Mouse (Mus musculus) lung, adult 18-20 months (tissue): Measurements from ENCODE around the gene Bak1.
A peak's percentile ranks its signal among the peaks of the same experiment; 100 is the strongest.

Experiments used
- DNase-seq, 2 experiments: peaks; one replicate each; pipeline ENCODE4 v3.0.0; 2022; ENCODE audit warnings: mixed read lengths in 2 of 2

Gene Bak1

DNA sequence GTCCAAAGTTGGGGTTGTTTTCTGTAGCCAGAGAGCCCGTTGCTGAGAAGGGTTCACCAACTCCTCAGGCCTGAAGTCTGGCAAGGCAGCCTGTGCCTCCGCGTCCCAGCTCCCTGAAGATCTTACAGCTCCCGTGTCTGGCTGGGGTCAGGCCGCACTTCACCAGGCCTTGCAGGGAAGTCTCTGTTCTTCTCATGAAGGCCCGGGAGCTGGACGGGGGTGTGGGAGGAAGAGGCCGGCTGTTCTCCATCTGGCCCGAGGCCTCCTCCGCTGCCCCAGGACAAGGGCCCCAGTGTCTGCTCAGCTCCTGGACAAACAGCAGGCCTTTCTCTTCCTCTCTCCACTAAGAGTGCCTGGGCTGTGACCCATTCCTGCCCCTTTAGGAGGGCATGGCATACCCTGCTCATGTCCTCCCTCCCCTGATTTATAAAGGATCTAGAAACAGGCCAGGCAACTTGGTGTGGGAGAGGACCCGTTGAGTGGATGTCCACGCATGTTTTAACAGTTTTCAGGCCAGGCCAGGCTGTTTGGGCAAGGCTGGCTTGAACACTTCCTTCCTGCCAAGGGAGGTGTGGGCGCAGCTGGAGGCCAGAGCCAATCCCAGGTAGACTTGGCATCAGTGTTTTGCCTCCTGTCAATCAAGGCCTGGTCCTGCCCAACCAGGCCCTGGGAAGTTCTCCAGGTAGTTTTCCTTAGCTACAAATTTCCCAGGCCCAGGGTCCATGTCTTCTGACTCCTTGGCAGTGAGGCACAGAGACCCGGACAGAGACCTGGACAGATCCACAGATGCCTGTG lies 19.8 kb upstream of the Bak1 start:
- peak; percentile 14 to 59 for DNase-seq

DNA sequence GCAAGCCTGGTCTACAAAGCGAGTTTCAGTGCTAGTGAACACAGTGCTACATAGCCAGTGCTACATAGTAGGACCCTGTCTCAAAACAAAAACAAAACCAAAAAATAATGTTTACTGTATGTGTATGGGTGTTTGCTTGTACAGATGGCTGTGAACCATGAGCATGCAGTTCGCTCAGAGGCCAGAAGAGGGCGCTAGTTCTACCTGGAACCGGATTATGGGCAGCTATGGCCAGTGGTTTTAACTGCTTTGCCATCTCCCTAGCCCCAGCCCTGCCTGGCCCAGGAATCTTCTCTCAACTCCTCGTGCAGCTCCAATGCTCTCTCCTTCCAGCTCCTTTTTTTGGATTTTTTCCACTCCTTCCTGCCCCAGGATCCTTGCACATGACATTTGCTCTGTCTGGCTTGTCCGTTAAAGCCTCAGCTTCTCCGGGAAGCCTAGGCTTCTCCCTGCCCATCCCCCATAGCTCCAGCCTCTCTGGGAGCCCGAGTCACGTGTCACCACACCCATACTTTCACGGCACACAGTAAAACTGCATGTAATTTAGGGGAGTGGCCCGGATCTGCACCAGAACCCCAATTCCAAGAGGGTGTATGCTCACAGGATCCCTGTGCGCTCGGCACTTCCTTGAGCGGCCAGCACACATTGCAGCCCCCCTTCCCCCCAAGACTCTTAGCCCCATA lies 19.1 kb upstream of the Bak1 start:
- DNase-seq: no peak

DNA sequence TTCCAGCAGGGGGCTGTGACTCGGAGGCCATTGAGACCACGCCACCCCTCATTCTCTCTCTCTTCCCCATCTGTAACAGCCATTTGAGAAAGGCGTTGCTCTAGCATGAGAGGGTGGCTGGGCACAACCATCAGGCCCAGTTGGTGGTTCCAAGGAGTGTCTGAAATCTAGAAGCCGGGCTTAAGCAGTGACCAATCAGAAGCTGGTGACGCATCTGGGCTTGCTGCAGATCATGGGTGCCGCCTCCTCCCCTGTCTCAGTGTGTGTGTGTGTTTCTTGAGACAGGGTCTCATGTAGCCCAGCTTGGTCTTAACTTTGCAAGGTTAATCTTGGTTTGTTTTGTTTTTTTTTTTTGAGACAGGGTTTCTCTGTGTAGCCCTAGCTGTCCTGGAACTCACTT lies 16.4 kb upstream of the Bak1 start:
- no peak for DNase-seq

DNA sequence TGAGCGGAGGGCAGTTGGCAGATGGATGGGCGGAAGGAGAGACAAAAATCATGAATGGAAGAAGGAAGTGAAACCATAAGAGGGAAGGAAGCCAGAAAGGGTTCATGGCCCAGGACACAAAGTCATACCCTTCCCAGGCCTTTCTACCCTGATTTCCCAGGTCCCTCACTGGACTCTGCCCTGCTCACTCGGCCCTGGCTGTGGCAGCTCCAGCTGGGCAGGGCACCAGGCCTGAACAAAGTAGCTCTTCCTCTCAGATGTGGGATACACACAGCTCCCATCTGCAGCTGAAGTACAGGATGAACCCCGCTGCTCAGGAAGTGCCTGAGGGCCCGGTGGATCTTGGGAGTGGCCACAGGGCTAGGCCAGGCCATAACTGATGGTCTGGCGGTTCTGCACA lies 14.0 kb upstream of the Bak1 start:
- DNase-seq: no peak

DNA sequence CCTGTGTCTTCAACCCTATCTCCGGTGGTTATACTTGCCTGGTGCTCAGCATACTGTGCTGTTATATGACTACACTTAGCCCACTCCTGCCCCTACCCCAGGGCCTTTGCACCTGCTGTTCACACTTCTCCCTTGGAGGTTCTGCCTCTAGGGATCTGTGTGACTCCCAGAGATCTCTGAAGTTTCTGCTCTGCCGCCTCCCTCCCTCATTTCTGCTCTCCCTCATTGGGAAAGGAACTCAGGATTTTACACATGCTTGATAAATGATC lies 12.9 kb upstream of the Bak1 start:
- DNase-seq: no peak

DNA sequence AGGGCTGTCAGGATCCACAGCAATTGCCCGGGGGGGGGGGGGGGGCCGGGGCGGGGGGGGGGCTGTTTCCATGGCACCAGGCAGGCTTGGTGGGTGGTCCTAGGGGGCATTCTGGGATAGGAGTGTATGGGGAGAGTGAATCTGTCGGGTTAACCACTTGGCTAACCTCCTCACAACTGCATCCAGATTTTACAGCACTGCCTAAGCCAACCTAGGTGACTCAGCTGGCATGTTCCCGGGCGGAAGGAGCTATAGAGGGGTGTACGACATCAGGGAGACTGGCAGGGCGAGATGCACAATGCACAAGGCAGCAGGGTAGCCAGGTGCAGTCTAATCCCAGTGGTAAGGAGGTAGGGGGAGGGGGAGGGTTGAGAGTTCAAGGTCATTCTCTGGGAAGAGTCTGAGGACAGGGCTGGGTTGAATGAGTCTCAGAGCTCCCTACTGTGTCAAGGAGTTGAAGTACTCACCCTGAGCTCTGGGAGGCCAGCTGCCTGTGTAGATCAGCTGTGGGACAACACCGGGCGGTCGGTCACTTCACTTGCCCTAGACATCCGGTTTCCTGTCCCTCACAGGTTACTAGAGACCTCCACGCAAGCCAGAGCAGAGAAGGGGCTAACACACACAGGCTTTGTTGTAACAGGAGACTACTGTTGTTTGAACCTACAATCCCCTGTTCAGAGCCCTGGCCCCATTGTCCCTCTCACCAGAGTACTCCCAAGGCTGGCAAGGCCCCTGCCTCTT lies 12.4 kb upstream of the Bak1 start:
- no peak for DNase-seq

DNA sequence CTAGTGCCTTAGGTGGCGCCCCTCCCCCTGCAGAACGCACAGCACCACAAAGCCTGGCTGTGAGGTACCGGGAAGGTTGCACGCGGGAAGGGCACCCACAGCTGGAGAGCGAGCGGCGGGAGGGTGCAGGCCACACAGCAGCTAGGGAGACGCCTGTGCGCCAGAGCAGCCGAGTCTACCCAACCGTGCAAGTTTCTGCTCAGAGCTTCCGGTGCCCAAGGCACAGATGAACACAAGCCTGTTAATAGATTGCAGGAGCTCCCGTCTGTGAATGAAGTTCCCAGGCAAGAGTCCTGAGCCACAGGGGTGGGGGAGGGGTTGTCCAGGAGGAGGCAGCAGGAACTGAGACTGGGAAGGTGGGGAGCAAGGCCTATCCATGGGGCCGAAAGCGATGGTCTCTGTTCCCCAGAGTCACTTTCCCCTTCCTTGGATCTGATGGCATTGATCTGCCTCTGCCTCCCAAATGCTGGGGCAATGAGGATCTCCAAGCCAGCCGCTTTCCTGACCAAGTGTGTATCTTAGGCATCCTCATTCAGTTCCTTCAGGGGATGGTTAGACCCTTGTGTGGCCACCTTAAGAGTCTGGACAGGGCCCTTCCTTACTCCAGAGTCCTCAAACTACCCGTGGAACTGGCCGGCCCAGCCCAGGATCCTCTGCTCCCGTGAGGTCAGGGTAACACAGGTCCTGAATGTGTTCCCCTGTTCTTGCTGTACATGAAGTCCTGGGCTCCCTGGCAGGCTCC lies 11.7 kb upstream of the Bak1 start:
- no peak for DNase-seq

DNA sequence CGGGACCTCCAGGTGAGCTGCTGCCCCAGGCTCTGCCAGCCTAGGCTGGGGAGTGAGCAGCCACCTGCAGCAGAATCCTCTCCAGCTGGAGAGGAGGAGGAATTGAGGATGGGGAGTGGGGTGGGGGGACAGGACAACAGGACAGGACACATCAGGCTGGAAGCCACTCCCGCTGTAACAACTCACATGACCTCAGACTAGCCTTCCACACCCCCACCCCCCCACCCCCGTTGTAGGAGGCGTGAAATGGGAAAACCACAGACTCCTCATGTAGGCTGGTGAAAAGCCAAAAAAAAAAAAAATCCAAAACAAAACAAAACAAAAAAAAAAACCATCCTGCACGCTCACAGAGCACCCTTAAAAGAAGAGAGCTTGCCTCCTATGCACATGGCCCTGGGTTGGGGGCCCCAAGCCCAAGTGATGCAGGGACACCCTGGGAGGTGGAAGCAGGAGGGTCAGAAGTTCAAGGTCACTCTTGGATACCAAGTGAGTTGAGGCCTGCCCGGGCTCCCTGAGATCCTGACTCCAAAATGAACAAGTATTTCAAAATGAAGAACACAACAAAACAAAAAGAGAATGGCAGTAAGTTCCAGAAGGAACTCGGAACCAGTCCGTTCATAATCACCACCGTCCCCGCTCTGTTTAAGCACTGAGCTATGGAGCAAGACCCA lies 10.8 kb upstream of the Bak1 start:
- DNase-seq: no peak

DNA sequence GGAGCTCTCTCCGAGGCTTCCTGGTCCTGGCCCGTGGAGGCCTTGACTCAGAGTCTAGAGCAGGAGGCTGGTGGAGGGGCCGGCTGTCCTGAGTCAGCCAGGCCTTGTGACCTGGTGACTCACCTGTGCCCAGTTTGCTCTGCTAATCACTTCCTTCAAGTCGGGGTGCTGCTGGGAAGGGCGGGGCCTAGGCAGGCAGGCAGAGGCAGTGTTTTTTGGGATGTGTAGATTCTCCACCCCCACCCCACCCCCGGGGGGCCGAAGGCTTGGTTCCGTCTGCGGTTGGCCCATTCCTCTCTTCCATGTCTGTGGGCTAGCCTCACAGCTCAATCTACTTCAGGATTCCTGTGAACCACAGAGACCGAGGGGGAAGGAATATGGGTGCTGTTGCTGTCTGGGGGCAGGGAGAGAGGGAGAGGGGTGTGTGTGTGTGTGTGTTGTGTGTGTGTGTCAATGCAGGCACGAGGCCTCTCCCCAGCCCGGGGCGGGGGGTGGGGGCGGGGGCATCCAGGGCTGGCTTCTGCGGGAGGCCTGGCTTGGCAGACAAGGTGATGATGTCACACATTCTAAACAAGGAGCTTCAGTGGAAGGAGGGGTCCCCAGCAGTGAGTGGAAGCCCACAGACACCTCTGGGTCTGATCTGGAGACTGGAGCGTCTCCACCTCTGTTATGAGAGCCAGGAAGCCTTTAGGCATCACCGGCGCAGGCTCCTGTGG lies 9.7 kb upstream of the Bak1 start:
- DNase-seq: peak; percentile 70 to 80

DNA sequence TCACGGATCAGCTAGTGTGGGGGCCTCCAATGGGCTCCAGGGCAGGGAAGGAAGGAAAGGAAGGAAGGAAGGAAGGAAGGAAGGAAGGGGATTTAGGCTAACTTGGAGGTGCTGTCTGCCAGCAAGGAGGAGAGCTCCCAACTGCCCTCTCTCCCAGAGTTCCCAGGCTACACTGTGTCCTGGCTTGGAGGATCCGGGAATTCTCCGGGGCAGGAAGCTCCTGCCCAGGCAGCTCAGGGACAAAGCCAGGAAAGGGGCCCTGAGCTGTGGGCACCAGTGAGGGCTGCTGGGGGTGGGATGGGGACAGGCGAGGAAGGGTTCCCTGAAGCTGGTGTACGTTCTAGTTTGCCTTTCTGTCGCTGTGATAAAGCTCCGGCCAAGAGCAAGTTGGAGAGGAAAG lies 7.7 kb upstream of the Bak1 start:
- DNase-seq: peak in 1 of 2 experiments; percentile 57

DNA sequence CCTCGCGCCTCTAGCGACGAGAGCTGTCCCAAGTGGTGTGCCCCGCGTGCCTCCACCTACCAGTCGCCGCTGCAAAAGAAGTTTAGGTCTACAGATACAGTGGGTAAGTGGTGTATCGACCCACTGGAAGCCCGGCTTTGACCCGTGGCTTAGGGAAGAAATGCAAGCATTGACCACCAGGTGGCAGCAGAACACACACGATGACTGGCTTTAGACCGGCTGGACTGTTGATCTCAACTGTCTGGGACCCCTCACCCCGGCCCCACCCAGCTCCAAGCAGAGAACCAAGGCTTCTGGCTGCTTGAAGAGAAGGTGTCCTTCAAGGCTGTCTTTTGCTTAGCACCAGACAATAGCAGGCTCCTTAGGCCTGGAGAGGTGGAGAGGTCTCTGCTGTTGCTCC lies 4.1 kb upstream of the Bak1 start:
- peak; percentile 72 to 79 for DNase-seq

DNA sequence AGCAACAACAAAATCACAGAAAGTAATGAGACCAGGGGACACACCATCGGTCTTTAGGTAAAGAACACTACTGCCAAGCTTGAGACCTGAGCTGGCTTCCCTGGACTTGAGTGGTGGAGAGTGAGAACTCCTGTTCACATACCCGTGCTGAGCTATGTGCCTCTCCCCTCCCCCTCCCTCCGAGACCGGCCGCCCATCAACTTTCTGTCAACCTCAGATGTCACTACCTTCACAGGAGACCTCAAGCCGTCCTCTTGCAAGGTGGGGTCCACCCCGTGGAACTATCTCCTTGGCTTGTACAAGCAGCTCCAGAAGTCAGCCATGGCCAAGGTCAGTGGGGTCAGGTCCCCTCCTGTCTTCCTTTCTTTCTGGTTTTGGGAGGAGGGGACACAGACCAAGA lies 3.5 kb upstream of the Bak1 start:
- no peak for DNase-seq

DNA sequence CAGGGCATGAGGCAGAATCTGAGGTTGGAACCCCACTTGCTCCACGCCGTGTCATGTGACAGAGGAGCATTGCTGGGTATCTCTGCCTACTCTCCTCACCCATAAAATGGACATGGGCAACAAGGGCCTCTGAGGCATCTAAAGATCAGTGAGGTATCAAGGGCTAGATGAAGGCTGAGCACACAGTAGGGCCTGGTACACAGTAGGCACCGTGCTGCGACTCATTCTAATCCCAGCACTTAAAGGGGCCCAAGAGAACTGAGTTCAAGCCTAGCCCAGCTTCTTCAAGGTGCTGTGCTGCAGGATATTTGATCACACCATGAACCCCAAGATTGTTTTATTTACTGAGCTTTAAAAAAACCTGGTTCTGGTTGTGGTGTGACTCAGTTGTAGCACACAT lies 2.1 kb upstream of the Bak1 start:
- DNase-seq: no peak

DNA sequence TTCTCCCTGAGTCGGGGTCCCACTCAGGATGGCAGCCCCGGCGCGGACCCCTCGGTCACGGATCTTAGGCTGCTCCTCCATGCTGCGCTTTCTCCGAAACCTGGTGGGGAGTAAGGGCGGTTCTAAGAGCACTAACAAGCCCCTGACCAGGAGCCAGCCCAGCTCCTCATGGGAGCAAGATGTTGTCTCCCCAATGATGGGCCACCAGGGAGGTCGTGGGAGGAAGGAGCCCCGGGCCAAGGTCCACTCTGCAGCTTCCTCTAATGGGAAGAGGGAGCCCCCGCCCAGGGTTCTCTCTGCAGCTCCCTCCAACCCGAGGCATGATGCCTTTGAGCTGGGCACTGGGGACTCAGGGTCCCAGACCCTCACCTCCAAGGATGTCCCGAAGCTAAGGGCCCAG lies 622 bp upstream of the Bak1 start:
- DNase-seq: no peak

DNA sequence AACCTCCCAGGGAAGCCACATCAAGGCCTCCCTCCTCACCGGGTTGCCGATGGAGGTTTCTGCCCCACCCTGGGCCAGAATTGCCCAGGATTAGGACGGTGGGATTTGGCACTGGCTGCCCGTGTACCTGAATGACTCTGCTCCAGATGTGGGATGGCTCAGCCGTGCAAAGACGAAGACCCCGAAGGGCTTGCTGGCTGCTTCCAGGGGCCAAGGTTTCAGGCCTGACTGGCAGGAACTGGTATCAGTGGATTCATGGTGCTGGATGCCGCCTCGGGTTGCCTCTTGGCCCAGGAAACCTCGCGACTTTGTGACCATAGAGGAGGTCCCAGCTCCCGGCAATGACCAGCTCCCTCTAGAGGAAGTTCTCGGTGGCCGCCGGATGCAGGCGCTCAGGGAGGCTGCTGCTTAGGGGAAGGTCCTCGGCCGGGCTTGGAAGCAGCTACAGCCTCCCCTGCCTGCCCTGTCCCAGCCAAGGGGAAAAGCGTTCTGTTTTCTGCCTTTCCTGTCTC lies 469 bp downstream of the Bak1 start:
- peak; percentile 91 to 93 for DNase-seq

DNA sequence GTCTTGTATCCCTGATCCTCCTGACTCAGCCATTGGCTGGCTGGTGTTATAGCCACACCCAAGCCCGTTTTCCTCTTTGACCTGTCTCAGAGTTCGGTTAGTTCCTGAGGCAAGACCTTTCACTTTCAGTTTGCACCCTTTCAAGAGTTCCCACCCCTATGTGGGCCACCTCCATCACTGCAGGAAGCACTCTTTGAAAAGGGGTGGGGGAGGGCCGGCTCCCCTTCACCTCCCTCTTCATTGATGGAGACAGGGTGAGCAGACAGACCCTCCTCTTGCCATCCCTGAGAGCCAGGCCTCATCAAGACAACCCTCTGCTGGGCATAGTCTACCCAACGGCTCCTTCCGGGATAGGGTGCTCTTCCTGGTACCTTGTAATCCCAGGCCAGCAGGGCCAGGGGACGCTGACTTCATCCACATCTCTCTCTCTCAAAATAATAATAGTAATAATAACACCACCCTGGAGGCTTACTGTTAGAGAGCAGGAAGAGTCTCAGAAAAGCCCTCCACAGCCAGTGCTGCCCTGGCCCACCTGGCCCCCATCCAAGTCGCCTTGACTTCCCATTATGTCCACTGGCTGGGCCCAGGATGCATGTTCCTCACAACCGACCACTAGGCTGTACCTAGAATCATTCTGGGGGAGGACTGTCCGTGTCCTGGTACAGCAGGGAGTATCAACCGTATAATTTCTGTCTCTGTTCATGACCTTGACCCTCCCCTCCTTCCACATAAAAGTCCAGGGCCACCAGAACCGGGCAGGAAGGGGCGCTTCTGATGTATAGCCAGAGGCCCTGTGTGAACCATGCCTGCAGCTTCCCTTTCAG lies 1.1 kb downstream of the Bak1 start:
- peak; percentile 58 to 72 for DNase-seq

DNA sequence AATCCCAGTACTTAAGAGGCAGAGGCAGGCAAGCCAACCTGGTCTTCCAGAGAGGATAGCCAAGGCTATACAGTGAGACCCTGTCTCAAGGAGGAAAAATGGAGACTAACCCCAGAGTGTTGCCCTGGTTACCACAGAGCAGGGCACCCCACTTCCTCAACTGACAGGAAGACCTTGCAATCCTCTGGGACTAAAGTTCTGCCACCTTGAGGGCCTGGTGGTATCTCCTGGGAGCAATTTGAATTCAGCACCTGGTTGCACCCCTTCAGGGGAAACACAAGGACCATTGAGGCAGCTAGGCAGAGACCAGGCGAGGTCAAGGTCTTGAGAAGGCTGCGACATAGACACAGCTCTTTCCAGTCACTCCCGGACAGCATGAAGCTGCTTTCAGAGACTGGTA lies 2.9 kb downstream of the Bak1 start:
- DNase-seq: no peak

DNA sequence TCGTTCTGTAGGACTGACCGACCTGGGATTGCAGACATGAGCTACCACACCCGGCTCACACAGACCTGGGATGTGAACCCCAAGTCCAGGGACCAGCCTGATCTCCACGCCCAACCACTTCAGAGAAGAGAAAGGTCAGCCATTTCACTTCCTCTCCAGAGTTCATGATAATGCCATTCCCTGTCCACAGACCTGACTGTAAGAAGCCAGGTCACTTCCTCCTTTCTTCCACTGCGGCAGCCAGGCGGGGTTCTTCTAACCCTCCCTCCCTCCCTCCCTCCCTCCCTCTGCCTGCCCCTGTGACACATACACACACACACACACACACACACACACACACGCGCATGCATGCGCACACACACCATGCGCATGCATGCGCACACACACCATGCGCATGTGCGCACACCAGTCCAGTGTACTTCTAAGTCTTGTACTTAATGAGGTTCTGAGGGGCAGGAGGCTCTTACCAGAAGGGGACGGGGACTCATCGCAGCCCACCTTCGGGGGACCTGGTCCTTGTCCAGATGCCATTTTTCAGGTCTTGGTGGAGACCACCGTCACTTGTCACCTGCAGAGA lies 3.4 kb downstream of the Bak1 start:
- peak in 1 of 2 experiments; percentile 22 for DNase-seq

DNA sequence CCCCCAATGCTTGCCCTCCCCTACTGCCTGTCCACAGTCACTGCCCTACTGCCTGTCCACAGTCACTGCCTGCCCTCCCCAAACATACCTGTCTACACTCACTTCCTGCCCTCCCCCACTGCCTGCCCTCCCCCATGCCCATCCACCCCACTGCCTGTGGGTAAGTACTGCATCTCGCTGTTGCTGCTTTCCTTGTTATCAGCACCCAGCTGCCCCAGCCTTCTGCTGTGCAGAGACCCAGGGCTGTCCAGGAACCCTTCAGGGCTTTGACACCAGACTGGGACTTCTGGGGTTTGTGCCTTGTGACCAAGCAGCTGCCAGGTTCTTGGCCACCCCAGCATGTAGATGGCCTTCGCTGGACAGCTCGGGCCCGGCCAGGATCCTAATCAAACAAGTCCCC lies 5.5 kb downstream of the Bak1 start:
- no peak for DNase-seq

DNA sequence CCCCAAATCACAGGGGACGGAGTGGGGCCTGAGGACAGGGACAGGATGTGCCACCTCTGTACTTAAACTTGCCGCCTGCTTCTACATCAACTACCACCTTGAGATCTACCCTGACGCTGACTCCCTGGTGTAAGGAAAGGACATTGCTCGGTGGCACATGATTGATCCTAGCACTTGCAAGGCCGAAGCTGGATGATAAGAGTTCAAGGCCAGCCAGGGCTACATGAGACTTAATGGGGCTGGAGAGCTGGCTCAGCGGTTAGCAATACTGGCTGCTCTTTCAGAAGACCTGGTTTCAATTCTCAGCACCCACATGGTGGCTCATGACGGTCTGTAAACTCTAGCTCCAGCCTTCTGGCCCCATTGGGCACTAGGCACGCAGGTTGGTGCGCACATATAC lies 7.1 kb downstream of the Bak1 start:
- no peak for DNase-seq

DNA sequence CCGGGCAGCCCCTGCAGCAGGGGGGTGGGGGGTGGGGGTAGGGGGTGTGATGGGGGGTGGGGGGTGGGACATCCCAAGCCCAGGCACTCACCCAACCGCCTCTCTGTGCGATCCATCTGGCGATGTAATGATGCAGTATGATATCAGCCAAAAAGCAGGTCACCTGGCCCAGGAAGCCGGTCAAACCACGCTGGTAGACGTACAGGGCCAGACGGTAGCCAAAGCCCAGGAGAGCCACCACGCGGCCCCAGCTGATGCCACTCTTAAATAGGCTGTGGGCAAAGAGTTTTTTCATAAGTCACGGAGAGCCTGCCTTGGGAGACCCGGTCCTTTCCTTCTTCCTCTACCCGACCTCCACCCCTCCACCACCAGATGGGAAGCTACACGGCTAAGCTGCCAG lies 7.7 kb downstream of the Bak1 start:
- DNase-seq: no peak
